Mouse (Mus musculus): ENCODE results near the gene Sel1l. TPM values are rescaled to one million over a fixed set of nuclear protein-coding genes. Genes with fewer than 3 reads are reported as not detected.
A peak's percentile ranks its signal among the peaks of the same experiment; 100 is the strongest.

Sel1l gene
- polyA plus RNA-seq, 1 experiment from 2014 or later, result 102 TPM

DNA sequence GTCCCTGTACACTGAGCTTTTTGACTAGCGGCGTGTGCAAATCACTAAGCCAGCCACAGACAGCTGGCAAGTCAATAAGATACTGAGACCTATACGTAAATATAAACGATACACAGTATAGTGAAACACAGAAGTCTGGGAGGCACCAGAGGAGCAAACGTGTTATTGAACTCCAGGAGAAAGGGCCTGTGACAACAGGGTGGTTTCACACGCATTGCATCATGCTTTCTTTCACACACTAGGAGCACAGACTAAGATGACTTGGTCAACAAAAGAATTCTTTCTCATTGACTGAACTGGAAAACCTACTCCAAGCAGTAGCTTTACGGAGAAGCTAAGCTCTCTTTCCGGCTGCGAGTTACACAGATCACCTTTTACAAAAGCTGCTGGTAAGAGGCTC lies 3.6 kb downstream of the Sel1l start:
- no peak for ATAC-seq
- Histone ChIP-seq H3K4me3 (replicated peaks) (no peak overlapping the region), H3K4me2 (replicated peaks) (no peak overlapping the region), H3K9ac (replicated peaks) (no peak overlapping the region), H3K36me3 (peaks cover 23% of the 10 kb centered on the region), H3K27ac (no peak overlapping the region), H3K9me3 (no peaks in the 10 kb centered on the region), H3K4me1 (replicated peaks) (peaks cover 28% of the 10 kb centered on the region), H3K27me3 (no peaks in the 10 kb centered on the region)
- 78% methylated on average over 9 of the region's 9 CpGs for WGBS

DNA sequence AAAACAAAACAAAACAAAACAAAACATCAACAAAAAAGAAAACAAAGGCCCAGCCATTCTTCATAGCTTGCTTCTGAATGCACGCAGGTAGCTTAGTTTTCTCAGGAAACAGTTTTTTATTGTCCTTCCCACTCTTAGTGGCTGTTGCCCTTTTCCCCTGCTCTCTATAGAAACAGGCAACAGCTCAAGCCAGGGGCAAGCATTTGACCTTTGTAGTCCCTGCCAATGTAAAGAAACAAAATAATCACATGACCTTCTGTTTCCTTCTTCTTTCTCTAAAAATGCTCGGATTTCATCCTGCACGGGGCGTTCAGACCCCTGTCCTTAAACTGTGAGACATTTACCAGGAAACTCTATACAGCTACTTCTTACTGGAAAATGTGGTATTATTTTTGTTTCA lies 4.4 kb downstream of the Sel1l start:
- no peak for ATAC-seq
- Histone ChIP-seq H3K36me3 (peaks cover 29% of the 10 kb centered on the region), H3K9ac (replicated peaks) (no peak overlapping the region), H3K27ac (no peak overlapping the region), H3K9me3 (no peaks in the 10 kb centered on the region), H3K4me1 (replicated peaks) (peaks cover 24% of the 10 kb centered on the region), H3K4me2 (replicated peaks) (no peak overlapping the region), H3K27me3 (no peaks in the 10 kb centered on the region), H3K4me3 (replicated peaks) (no peak overlapping the region)
- 72% methylated on average over 4 of the region's 4 CpGs for WGBS

DNA sequence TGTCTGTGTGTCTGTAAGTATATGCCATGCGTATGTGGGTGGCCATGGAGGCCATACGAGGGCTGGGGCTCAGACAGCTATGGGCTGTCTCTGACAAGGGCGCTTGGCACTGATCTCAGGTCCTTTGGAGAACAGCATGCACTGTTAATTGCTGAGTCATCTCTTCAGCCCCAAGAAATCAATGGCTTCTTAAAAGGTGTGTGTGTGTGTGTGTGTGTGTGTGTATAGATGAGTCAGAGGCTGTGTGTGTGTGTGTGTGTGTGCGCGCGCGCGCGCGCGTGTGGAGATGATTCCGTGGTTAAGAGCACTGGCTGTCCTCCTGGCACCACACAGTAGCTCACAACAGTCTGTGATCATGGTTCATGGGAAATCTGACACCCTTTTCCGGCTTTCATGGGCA lies 5.1 kb downstream of the Sel1l start:
- no peak overlapping the region for H3K4me3 ChIP-seq (replicated peaks)
- H3K9me3 ChIP-seq, result no peaks in the 10 kb centered on the region
- no peak for ATAC-seq
- no peak overlapping the region for H3K9ac ChIP-seq (replicated peaks)
- no peak overlapping the region for H3K4me2 ChIP-seq (replicated peaks)
- H3K27me3 ChIP-seq, result no peaks in the 10 kb centered on the region
- H3K36me3 ChIP-seq, result peaks cover 35% of the 10 kb centered on the region
- WGBS, result 95% methylated on average over 13 of the region's 13 CpGs
- no peak overlapping the region for H3K27ac ChIP-seq
- H3K4me1 ChIP-seq (replicated peaks), result peaks cover 24% of the 10 kb centered on the region

DNA sequence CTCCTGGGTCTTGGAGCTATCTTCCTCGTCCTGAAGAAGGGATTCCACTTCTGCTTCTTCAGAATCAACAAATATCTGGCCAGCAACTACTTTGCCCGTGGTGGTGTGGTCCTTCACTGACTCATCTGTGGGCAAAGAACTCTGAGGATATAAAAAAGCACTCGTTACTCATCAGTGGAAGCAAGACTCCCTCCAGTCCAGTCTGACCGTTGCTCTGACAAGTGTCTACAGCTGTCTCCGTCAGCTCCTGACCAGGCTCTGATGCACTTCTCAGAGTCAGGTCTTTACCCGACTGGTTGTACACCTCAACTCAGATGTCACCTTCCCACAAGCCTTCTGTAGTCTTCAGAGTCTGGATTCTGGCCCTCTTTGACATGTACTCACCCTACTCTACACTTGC lies 7.2 kb downstream of the Sel1l start:
- no peak for ATAC-seq
- Histone ChIP-seq H3K9me3 (no peaks in the 10 kb centered on the region), H3K4me2 (replicated peaks) (no peak overlapping the region), H3K4me1 (replicated peaks) (0 out of 2 replicates have a peak, but pooled peaks cover 7% of the 10 kb centered on the region), H3K27ac (no peak overlapping the region), H3K9ac (replicated peaks) (no peak overlapping the region), H3K36me3 (peaks cover 54% of the 10 kb centered on the region), H3K27me3 (no peaks in the 10 kb centered on the region), H3K4me3 (replicated peaks) (no peak overlapping the region)
- WGBS, result 91% methylated on average over 6 of the region's 6 CpGs

DNA sequence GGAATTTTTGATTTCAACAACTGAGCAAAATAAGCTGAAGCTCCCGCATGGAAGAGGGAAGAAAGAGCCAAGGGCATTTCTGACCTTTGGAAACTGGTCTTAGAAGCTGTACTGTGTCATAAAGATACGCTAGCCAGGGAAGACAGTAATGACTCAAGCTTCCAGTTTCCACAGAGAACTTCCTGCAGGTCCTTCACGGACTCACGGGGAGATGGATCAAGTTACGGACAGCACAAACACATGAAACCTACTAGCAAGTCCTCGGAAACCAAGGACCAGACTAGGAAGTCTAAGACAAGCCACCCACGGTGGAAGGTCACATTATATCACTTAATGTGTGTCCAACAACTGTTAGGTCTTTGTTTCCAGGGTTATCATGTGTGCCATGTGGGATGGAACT lies 10.7 kb downstream of the Sel1l start:
- Histone ChIP-seq H3K27me3 (no peaks in the 10 kb centered on the region), H3K4me2 (replicated peaks) (no peak overlapping the region), H3K9me3 (no peaks in the 10 kb centered on the region), H3K4me3 (replicated peaks) (no peak overlapping the region), H3K4me1 (replicated peaks) (no peaks in the 10 kb centered on the region), H3K27ac (no peak overlapping the region), H3K9ac (replicated peaks) (no peak overlapping the region), H3K36me3 (peaks cover 85% of the 10 kb centered on the region)
- 93% methylated on average over 7 of the region's 7 CpGs for WGBS
- ATAC-seq, result no peak

DNA sequence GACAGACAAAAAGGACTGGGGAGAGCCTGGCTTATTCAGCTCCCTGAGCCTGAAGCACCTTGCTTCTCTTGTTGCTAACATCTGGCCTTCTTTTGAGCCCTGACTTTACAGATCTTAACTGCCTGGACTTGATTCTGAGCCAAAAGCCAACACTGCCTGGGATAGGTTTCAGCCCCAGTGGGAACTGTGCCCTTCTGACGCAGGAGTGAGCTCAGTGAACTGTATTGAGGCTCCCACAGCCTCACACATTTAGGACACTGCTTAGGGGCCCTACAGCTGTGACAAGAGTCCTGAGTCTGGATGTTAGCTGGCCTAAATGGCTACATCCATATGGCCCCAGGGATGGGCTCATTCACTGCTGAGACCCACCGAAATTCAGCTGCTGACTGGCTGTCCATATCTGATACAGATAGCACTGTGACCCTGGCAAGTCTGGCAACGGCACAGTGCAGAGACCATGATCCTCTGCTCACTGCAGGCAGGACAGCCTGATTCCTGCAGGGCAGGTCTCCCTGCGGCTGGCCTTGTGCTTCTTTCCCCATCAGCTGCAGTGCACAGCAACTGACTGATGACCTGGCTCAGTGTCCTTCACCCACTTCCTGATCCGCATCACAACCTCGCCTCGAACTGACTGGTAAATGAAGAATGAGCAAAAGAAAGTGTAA lies 11.4 kb downstream of the Sel1l start:
- Histone ChIP-seq H3K9ac (replicated peaks) (no peak overlapping the region), H3K4me2 (replicated peaks) (no peak overlapping the region), H3K27ac (no peak overlapping the region), H3K9me3 (no peaks in the 10 kb centered on the region), H3K27me3 (no peaks in the 10 kb centered on the region), H3K4me1 (replicated peaks) (no peaks in the 10 kb centered on the region), H3K36me3 (peaks cover 88% of the 10 kb centered on the region), H3K4me3 (replicated peaks) (no peak overlapping the region)
- WGBS, result 90% methylated on average over 7 of the region's 7 CpGs
- ATAC-seq, result no peak

DNA sequence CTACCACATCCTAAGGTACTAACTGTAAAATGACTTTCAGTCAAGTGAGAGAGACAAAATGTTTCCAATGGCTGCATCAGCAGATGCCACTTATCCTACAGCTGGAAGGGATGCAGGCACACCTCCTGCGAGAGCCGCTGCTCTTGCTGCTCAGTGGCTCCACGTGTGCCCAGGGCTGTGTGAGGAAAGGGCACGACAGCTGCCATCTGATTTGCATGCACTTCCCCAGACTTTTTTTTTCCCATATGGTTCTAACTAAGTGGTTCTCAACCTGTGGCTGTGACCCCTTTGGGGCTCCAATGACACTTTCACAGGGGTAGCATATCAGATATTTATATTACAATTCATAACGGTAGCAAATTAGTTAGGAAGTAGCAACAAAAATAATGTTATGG lies 15.0 kb downstream of the Sel1l start:
- H3K27me3 ChIP-seq, result no peaks in the 10 kb centered on the region
- 73% methylated on average over 5 of the region's 5 CpGs for WGBS
- ATAC-seq, result no peak

DNA sequence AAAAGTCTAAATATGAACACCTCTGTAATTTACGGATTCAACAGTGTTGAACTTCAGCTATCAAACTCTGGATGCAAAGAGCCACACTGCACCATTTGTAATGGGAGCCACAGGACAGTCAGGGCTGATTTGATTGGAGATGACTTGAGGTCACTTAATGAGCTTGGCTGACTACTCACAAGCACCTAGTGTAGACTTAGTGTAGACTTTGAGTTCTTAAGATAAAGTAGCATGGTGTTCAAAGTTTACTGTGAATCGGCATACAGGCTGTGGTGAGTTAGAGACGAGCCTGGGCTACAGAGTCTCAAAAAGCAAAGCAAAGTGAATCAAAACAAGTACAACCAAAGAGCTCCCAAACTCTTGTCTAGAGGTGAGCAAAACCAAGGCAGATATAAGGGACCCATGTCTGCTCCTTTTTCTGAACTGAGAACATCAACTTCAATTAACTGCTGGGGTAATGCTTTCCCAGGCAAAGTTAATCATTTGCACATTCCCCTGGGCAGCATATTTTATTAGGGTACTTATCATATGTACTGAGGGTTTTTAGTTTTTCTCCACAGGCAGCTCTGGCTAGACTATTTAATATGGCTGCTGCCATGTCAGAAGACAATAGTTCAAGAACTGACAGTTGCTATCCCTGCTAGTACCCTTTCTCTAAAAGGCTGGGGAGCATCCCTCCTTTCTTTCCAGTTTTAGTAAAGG lies 15.6 kb downstream of the Sel1l start:
- no peak overlapping the region for H3K4me3 ChIP-seq (replicated peaks)
- H3K4me2 ChIP-seq (replicated peaks), result no peak overlapping the region
- no peaks in the 10 kb centered on the region for H3K27me3 ChIP-seq
- no peak overlapping the region for H3K9ac ChIP-seq (replicated peaks)
- H3K4me1 ChIP-seq (replicated peaks), result no peaks in the 10 kb centered on the region
- H3K36me3 ChIP-seq, result peaks cover 81% of the 10 kb centered on the region
- H3K9me3 ChIP-seq, result no peaks in the 10 kb centered on the region
- no peak for ATAC-seq
- no peak overlapping the region for H3K27ac ChIP-seq
- 96% methylated on average over 3 of the region's 3 CpGs for WGBS

More for the DNA sequence above, 15.0 kb downstream of the Sel1l start:
- Histone ChIP-seq H3K9ac (replicated peaks) (no peak overlapping the region), H3K4me3 (replicated peaks) (no peak overlapping the region), H3K4me1 (replicated peaks) (no peaks in the 10 kb centered on the region), H3K9me3 (no peaks in the 10 kb centered on the region), H3K27ac (no peak overlapping the region), H3K36me3 (peaks cover 83% of the 10 kb centered on the region), H3K4me2 (replicated peaks) (no peak overlapping the region)

DNA sequence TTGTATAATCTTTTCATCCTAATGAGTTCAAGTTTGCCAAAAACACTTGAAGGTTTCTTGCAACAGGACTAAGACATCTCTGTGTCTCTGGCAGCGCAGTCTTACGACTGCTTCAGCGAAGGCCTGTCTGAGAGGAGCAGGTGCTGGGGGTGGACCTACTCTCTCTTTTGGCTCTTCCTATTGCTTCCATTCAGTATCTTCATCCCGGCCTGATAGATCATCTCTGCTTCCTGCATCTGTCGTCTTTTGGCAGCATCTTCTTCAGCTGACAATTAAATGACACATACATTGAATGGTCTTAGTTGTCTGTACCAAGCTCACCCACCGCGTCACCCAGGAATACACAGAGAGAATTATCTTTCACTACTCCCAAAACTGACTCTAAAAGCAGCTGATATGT lies 17.5 kb downstream of the Sel1l start:
- H3K27ac ChIP-seq, result no peak overlapping the region
- ATAC-seq, result no peak
- WGBS, result 91% methylated on average over 7 of the region's 7 CpGs
- no peak overlapping the region for H3K4me2 ChIP-seq (replicated peaks)
- no peaks in the 10 kb centered on the region for H3K4me1 ChIP-seq (replicated peaks)
- H3K9me3 ChIP-seq, result no peaks in the 10 kb centered on the region
- H3K27me3 ChIP-seq, result no peaks in the 10 kb centered on the region
- peaks cover 79% of the 10 kb centered on the region for H3K36me3 ChIP-seq
- no peak overlapping the region for H3K9ac ChIP-seq (replicated peaks)
- no peak overlapping the region for H3K4me3 ChIP-seq (replicated peaks)

DNA sequence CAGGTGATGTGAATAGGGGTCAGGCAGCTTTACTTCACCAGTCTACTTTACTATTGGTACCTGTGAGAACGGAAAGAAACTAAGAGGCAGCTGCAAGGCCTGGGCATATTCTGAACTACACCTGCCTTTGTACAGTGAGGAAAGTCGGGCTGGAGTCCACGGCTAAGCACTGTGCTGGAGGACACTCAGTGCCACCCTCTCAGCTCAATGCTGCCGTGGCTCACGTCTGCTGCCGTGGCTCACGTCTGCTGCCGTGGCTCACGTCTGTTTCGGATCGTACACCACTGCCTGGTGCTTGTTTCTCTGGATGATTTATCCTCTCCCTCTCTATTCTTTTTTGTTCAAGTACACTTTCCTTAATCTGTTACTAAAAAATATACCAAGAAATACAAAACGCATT lies 28.5 kb downstream of the Sel1l start:
- ATAC-seq, result no peak
- H3K4me2 ChIP-seq (replicated peaks), result no peak overlapping the region
- H3K27me3 ChIP-seq, result no peaks in the 10 kb centered on the region
- H3K9me3 ChIP-seq, result no peaks in the 10 kb centered on the region
- H3K4me1 ChIP-seq (replicated peaks), result no peaks in the 10 kb centered on the region
- H3K9ac ChIP-seq (replicated peaks), result no peak overlapping the region
- H3K4me3 ChIP-seq (replicated peaks), result no peak overlapping the region
- WGBS, result 95% methylated on average over 12 of the region's 12 CpGs
- H3K27ac ChIP-seq, result no peak overlapping the region
- H3K36me3 ChIP-seq, result peaks cover 73% of the 10 kb centered on the region

DNA sequence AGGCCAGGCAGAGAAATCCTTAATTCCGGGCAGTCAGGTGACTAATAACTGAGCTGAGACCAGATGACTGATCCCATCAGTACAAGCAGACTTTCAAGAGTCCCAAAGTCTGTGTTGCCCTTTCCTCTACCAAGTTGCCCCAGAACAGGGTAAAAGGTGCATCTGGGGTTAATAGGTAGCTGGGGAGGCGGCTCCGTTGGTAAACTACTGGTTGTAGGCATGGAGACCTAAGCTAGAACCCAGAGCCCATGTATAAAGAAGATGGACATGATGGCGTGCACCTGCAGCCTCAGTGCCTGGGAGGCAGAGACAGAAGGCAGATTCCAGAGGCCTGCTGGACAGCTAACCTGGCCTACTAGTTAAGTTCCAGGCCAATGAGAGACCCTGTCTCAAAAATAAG lies 30.2 kb downstream of the Sel1l start:
- H3K4me1 ChIP-seq (replicated peaks), result no peaks in the 10 kb centered on the region
- H3K27me3 ChIP-seq, result no peaks in the 10 kb centered on the region
- no peak overlapping the region for H3K27ac ChIP-seq
- no peaks in the 10 kb centered on the region for H3K9me3 ChIP-seq
- H3K36me3 ChIP-seq, result peaks cover 74% of the 10 kb centered on the region
- 91% methylated on average over 4 of the region's 4 CpGs for WGBS
- H3K4me3 ChIP-seq (replicated peaks), result no peak overlapping the region
- H3K9ac ChIP-seq (replicated peaks), result no peak overlapping the region
- ATAC-seq, result no peak
- H3K4me2 ChIP-seq (replicated peaks), result no peak overlapping the region

DNA sequence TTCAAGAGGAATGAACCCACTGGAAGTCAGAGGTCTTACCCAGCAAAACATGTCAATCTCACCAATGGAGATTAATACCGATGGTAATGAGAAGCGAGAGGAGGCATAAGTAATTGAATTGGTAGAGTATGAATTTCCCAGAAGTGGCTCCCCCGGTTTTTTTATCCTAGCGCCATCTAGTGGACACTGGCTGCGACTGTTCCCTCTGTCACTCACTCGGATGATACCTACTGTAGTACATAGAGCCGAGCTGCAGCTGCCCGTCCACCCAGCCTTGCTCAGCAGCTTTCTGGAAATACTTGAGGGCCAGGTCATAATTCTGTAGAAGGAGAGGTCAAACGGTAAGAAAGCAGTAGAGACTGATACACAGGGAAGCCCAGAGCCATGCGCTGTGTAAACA lies 33.0 kb downstream of the Sel1l start:
- no peaks in the 10 kb centered on the region for H3K4me1 ChIP-seq (replicated peaks)
- 30% methylated on average over 10 of the region's 10 CpGs for WGBS
- H3K4me2 ChIP-seq (replicated peaks), result no peak overlapping the region
- no peaks in the 10 kb centered on the region for H3K27me3 ChIP-seq
- H3K4me3 ChIP-seq (replicated peaks), result no peak overlapping the region
- ATAC-seq, result peak; percentile 76
- no peaks in the 10 kb centered on the region for H3K9me3 ChIP-seq
- peaks cover 77% of the 10 kb centered on the region for H3K36me3 ChIP-seq
- H3K27ac ChIP-seq, result no peak overlapping the region
- no peak overlapping the region for H3K9ac ChIP-seq (replicated peaks)

DNA sequence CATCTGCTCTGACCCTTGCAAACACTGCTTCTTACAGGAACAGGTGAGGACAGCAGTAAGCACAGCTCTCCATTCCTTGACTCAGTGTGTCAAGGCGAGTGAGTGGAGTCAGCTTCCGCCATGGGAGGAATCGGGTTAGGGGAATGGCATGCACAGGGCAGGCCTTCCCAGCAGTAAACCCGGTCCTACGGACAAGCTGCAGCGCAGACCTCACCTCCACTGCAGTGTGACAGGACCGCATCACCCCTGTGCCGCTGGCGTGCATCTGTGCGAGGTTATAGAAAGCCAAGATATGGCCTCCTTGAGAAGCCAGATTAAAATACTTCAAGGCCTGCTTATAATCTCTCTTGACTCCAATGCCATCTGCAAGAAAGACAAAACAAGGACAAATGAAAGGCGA lies 33.4 kb downstream of the Sel1l start:
- ATAC-seq, result peak; percentile 62; the same call in 1 of the 2 replicates
- H3K4me2 ChIP-seq (replicated peaks), result no peak overlapping the region
- H3K36me3 ChIP-seq, result peaks cover 81% of the 10 kb centered on the region
- H3K4me1 ChIP-seq (replicated peaks), result no peaks in the 10 kb centered on the region
- H3K27me3 ChIP-seq, result no peaks in the 10 kb centered on the region
- H3K27ac ChIP-seq, result no peak overlapping the region
- 94% methylated on average over 11 of the region's 11 CpGs for WGBS
- no peak overlapping the region for H3K4me3 ChIP-seq (replicated peaks)
- H3K9me3 ChIP-seq, result no peaks in the 10 kb centered on the region
- H3K9ac ChIP-seq (replicated peaks), result no peak overlapping the region

All from midbrain, embryonic 13.5 days (tissue).